Mouse (Mus musculus) spleen, postnatal 14 days (tissue): ENCODE results near the gene Armh3.
A peak's percentile ranks its signal among the peaks of the same experiment; 100 is the strongest.

ENCODE experiments used
- DNase-seq, 2 experiments: peaks; one replicate each; pipeline ENCODE4 v3.0.0; 2021 to 2022; ENCODE audit warnings: low spot score in 2 of 2

Gene Armh3

GRCm38 (mm10) chr19:45908246-45908645, 90.0 kb downstream of the Armh3 start:
- no peak for DNase-seq

GRCm38 (mm10) chr19:45907416-45907815, 90.9 kb downstream of the Armh3 start:
- DNase-seq = no peak

- DNase-seq = no peak
Observed at GRCm38 (mm10) chr19:45903861-45904260, 94.4 kb downstream of the Armh3 start.

- no peak for DNase-seq
Observed at GRCm38 (mm10) chr19:45902390-45903035, 95.8 kb downstream of the Armh3 start.

GRCm38 (mm10) chr19:45900836-45901235, 97.5 kb downstream of the Armh3 start:
- no peak for DNase-seq

- DNase-seq = no peak
Observed at GRCm38 (mm10) chr19:45895726-45896125, 102.6 kb downstream of the Armh3 start.

- DNase-seq = no peak
Observed at GRCm38 (mm10) chr19:45882056-45882455, 116.2 kb downstream of the Armh3 start.

GRCm38 (mm10) chr19:45873320-45873719, 125.0 kb downstream of the Armh3 start:
- no peak for DNase-seq

- no peak for DNase-seq
Observed at GRCm38 (mm10) chr19:45855284-45855920, 142.9 kb downstream of the Armh3 start.

GRCm38 (mm10) chr19:45854521-45854920, 143.8 kb downstream of the Armh3 start:
- DNase-seq = no peak

- no peak for DNase-seq
Observed at GRCm38 (mm10) chr19:45847733-45848093, 150.6 kb downstream of the Armh3 start.

GRCm38 (mm10) chr19:45847016-45847732, 151.1 kb downstream of the Armh3 start:
- DNase-seq = peak in 1 of 2 experiments; percentile 10

- no peak for DNase-seq
Observed at GRCm38 (mm10) chr19:45844209-45844608, 154.1 kb downstream of the Armh3 start.

- peak in 1 of 2 experiments; percentile 2 for DNase-seq
Observed at GRCm38 (mm10) chr19:45843424-45843823, 154.9 kb downstream of the Armh3 start.

GRCm38 (mm10) chr19:45837050-45837994, 161.0 kb downstream of the Armh3 start:
- DNase-seq = no peak

- no peak for DNase-seq
Observed at GRCm38 (mm10) chr19:45835490-45835889, 162.8 kb downstream of the Armh3 start.

- DNase-seq = no peak
Observed at GRCm38 (mm10) chr19:45833665-45834064, 164.6 kb downstream of the Armh3 start.

GRCm38 (mm10) chr19:45830679-45831078, 167.6 kb downstream of the Armh3 start:
- DNase-seq = no peak

- no peak for DNase-seq
Observed at GRCm38 (mm10) chr19:45827736-45828135, 170.6 kb downstream of the Armh3 start.

GRCm38 (mm10) chr19:45827125-45827524, 171.2 kb downstream of the Armh3 start:
- DNase-seq = no peak

- no peak for DNase-seq
Observed at GRCm38 (mm10) chr19:45826146-45826545, 172.1 kb downstream of the Armh3 start.

- DNase-seq = no peak
Observed at GRCm38 (mm10) chr19:45821832-45822231, 176.5 kb downstream of the Armh3 start.
